Mouse (Mus musculus) retina, postnatal 7 days (tissue): Measurements from ENCODE around the gene P2ry14.

Source experiments
- DNase-seq: peaks from one replicate; pipeline ENCODE4 v3.0.0-alpha.2; 2012; ENCODE audit warnings: low read depth, low spot score

P2ry14 gene

GRCm38 (mm10) chr3:59153424-59153823, at the start of gene P2ry14:
TSS of gene P2ry14 (minus strand) at chr3:59153618.
- DNase-seq: no peak

GRCm38 (mm10) chr3:59197329-59197948, 44.0 kb upstream of the P2ry14 start:
- DNase-seq: no peak

GRCm38 (mm10) chr3:59194938-59195337, 41.5 kb upstream of the P2ry14 start, which contains the start of gene Gpr87:
TSS of gene Gpr87 (minus strand) at chr3:59195104.
- no peak for DNase-seq

GRCm38 (mm10) chr3:59194099-59194498, 40.7 kb upstream of the P2ry14 start:
- no peak for DNase-seq

- DNase-seq: no peak
Measured at GRCm38 (mm10) chr3:59191674-59192073, 38.3 kb upstream of the P2ry14 start.

- DNase-seq: no peak
Measured at GRCm38 (mm10) chr3:59187336-59187735, 33.9 kb upstream of the P2ry14 start.

GRCm38 (mm10) chr3:59185662-59186061, 32.2 kb upstream of the P2ry14 start:
- DNase-seq: no peak

- DNase-seq: no peak
Measured at GRCm38 (mm10) chr3:59182129-59182528, 28.7 kb upstream of the P2ry14 start.

- DNase-seq: no peak
Measured at GRCm38 (mm10) chr3:59181134-59181533, 27.7 kb upstream of the P2ry14 start.

- no peak for DNase-seq
Measured at GRCm38 (mm10) chr3:59176871-59177270, 23.5 kb upstream of the P2ry14 start.

- DNase-seq: peak; percentile 36
Measured at GRCm38 (mm10) chr3:59175234-59175633, 21.8 kb upstream of the P2ry14 start.

GRCm38 (mm10) chr3:59174426-59175154, 21.2 kb upstream of the P2ry14 start:
- DNase-seq: no peak

GRCm38 (mm10) chr3:59169921-59170627, 16.7 kb upstream of the P2ry14 start:
- DNase-seq: no peak

- no peak for DNase-seq
Measured at GRCm38 (mm10) chr3:59169215-59169614, 15.8 kb upstream of the P2ry14 start.

GRCm38 (mm10) chr3:59168476-59168875, 15.1 kb upstream of the P2ry14 start:
- DNase-seq: no peak

GRCm38 (mm10) chr3:59167417-59168054, 14.1 kb upstream of the P2ry14 start:
- no peak for DNase-seq

- DNase-seq: no peak
Measured at GRCm38 (mm10) chr3:59160465-59160864, 7.0 kb upstream of the P2ry14 start.

- no peak for DNase-seq
Measured at GRCm38 (mm10) chr3:59157048-59157447, 3.6 kb upstream of the P2ry14 start.

GRCm38 (mm10) chr3:59155404-59155803, 2.0 kb upstream of the P2ry14 start:
- DNase-seq: no peak

GRCm38 (mm10) chr3:59154888-59155287, 1.5 kb upstream of the P2ry14 start:
- no peak for DNase-seq

- no peak for DNase-seq
Measured at GRCm38 (mm10) chr3:59150624-59151023, 2.8 kb downstream of the P2ry14 start.

- DNase-seq: no peak
Measured at GRCm38 (mm10) chr3:59149646-59150045, 3.8 kb downstream of the P2ry14 start.
